Mouse (Mus musculus) heart, embryonic 14.5 days (tissue): Measurements from ENCODE around the gene Panx3. TPM values are rescaled to one million over a fixed set of nuclear protein-coding genes. Genes with fewer than 3 reads are reported as not detected.

Experiments
- ATAC-seq: fragments of 200-750 bp; cut with Nextera tagmentation; 2 replicates; pipeline ENCODE4 v1.8.0; 2017; ENCODE audit warnings: low read depth, moderate TSS enrichment; ENCODE audit not compliant: insufficient number of reproducible peaks, insufficient read depth, low FRiP score
- H3K27ac ChIP-seq, 2 experiments: fragments of 200-500 bp in 1 of 2; fragments of 300-500 bp in 1 of 2; sonication (generic) in 1 of 2; replicated peaks in 1 of 2; 2 replicates each; pipeline ENCODE4 v1.5.1; 2012 to 2014; ENCODE audit warnings: low read depth in 2 of 2, low read length in 2 of 2, control low read depth in 1 of 2, mild to moderate bottlenecking in 1 of 2, mixed read lengths in 1 of 2; ENCODE audit not compliant: control insufficient read depth in 1 of 2, insufficient read depth in 1 of 2
- H3K27me3 ChIP-seq: fragments of 300-500 bp; sonication (generic); 2 replicates; pipeline ENCODE4 v1.6.1; 2014; ENCODE audit warnings: mild to moderate bottlenecking, low read length, control low read depth; ENCODE audit not compliant: control insufficient read depth, insufficient read depth
- H3K36me3 ChIP-seq: fragments of 300-500 bp; sonication (generic); 2 replicates; pipeline ENCODE4 v1.6.1; 2014; ENCODE audit warnings: mild to moderate bottlenecking, control low read depth, low read length, mixed read lengths; ENCODE audit not compliant: control insufficient read depth, insufficient read depth
- H3K4me1 ChIP-seq, 2 experiments: fragments of 200-500 bp in 1 of 2; fragments of 300-500 bp in 1 of 2; sonication (generic) in 1 of 2; 2 replicates each; pipeline ENCODE4 v1.6.1; 2012 to 2014; ENCODE audit warnings: low read length in 2 of 2, control low read depth in 1 of 2, mixed read lengths in 1 of 2; ENCODE audit not compliant: control insufficient read depth in 2 of 2, insufficient read depth in 2 of 2
- H3K4me2 ChIP-seq: fragments of 300-500 bp; sonication (generic); 2 replicates; pipeline ENCODE4 v1.6.1; 2014; ENCODE audit warnings: mild to moderate bottlenecking, low read length
- H3K4me3 ChIP-seq, 2 experiments: fragments of 200-500 bp in 1 of 2; fragments of 300-500 bp in 1 of 2; sonication (generic) in 1 of 2; 2 replicates each; pipeline ENCODE4 v1.5.1; 2012 to 2014; ENCODE audit warnings: low read length in 2 of 2, mild to moderate bottlenecking in 2 of 2, control low read depth in 1 of 2, low read depth in 1 of 2, moderate library complexity in 1 of 2; ENCODE audit not compliant: control insufficient read depth in 1 of 2, insufficient read depth in 1 of 2
- H3K9ac ChIP-seq: fragments of 300-500 bp; sonication (generic); 2 replicates; pipeline ENCODE4 v1.6.1; 2014; ENCODE audit warnings: mild to moderate bottlenecking, low read length
- H3K9me3 ChIP-seq: fragments of 300-500 bp; sonication (generic); 2 replicates; pipeline ENCODE4 v1.6.1; 2016; ENCODE audit warnings: low read length, control low read depth; ENCODE audit not compliant: control insufficient read depth
- WGBS: fragments of 180-500 bp; shearing (Covaris S2); extraction: QIAGEN DNeasy Blood & Tissue Kit; methylation state at CpG from one replicate; pipeline ENCODE4 v1.1.7; 2014; 5-methylcytosine and 5-hydroxymethylcytosine counted together
- polyA plus RNA-seq: library from polyadenylated mRNA; unstranded; fragments of >200 nt; fragmentation: Nextera tagmentation; extraction: Ambion mirVana; gene quantifications from 2 replicates; pipeline ENCODE4 v1.2.1, GENCODE M21; 2014

Gene Panx3
- polyA plus RNA-seq, 1 experiment from 2014 or later = not detected

GRCm38 (mm10) chr9:37655961-37656360 lies 13.1 kb downstream of the Panx3 start:
- Histone ChIP-seq H3K9me3 (no peaks in the 10 kb centered on the region), H3K27me3 (no peaks in the 10 kb centered on the region), H3K36me3 (peaks cover 39% of the 10 kb centered on the region), H3K4me3 (peak overlapping the region in 1 of 2 experiments; percentile 83; a peak in 3 of 4 replicates), H3K4me1 (peaks cover 2 to 11% of the 10 kb centered on the region in 2 experiments), H3K9ac (peak overlapping the region; percentile 86), H3K4me2 (peak overlapping the region; percentile 92), H3K27ac (peak overlapping the region in 1 of 2 experiments; percentile 88; a peak in 1 of 4 replicates)
- WGBS = 45% methylated on average over 8 of the region's 8 CpGs
- no peak for ATAC-seq

DNA sequence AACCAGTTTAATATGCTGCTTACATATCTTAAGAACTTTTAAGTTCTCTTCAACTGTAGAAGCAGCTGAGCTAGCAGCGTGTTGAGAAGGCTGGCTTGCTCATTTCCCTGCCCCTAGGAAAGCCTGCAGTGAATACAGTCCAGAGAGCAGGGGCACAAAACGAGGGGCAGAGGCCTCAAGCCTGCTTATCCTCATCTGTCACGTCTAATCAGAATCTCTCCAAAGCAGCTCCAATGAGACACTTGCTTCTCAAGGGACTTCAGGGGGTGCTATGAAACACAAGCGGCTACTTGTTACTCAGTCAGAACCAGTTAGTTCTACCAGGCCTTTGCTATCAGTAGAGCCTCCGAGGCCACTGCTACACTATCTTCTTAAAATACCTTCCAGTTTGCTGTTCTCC lies 15.2 kb downstream of the Panx3 start:
- Histone ChIP-seq H3K36me3 (peaks cover 60% of the 10 kb centered on the region), H3K4me2 (no peak overlapping the region; the same call in 1 of the 2 replicates), H3K9ac (no peak overlapping the region; the same call in 1 of the 2 replicates), H3K9me3 (no peaks in the 10 kb centered on the region), H3K4me1 (peaks cover 2 to 11% of the 10 kb centered on the region in 2 experiments), H3K4me3 (no peak overlapping the region), H3K27me3 (no peaks in the 10 kb centered on the region), H3K27ac (peak overlapping the region; percentile 52 to 66)
- ATAC-seq = no peak
- WGBS = 26% methylated on average over 5 of the region's 5 CpGs

GRCm38 (mm10) chr9:37650639-37651038 lies 18.4 kb downstream of the Panx3 start:
- Histone ChIP-seq H3K4me2 (no peak overlapping the region), H3K9ac (no peak overlapping the region), H3K9me3 (no peaks in the 10 kb centered on the region), H3K36me3 (peaks cover 78% of the 10 kb centered on the region), H3K27ac (no peak overlapping the region), H3K27me3 (no peaks in the 10 kb centered on the region), H3K4me3 (no peak overlapping the region), H3K4me1 (peaks cover 2 to 5% of the 10 kb centered on the region in 2 experiments; a peak in 3 of 4 replicates)
- ATAC-seq = no peak
- WGBS = 90% methylated on average over 5 of the region's 5 CpGs

GRCm38 (mm10) chr9:37646246-37646645 lies 22.8 kb downstream of the Panx3 start:
- no peak for ATAC-seq
- Histone ChIP-seq H3K4me2 (no peak overlapping the region), H3K36me3 (peaks cover 42% of the 10 kb centered on the region), H3K4me1 (no peaks in the 10 kb centered on the region), H3K4me3 (no peak overlapping the region), H3K27me3 (no peaks in the 10 kb centered on the region), H3K9ac (no peak overlapping the region), H3K27ac (no peak overlapping the region), H3K9me3 (no peaks in the 10 kb centered on the region)
- WGBS = 65% methylated on average over 3 of the region's 3 CpGs

- H3K27me3 ChIP-seq = no peaks in the 10 kb centered on the region
- H3K4me3 ChIP-seq = no peak overlapping the region
- no peak overlapping the region for H3K9ac ChIP-seq
- no peaks in the 10 kb centered on the region for H3K4me1 ChIP-seq
- H3K9me3 ChIP-seq = no peaks in the 10 kb centered on the region
- ATAC-seq = no peak
- no peaks in the 10 kb centered on the region for H3K36me3 ChIP-seq
- H3K4me2 ChIP-seq = no peak overlapping the region
- WGBS = 75% methylated on average over 3 of the region's 3 CpGs
- no peak overlapping the region for H3K27ac ChIP-seq
Observed at GRCm38 (mm10) chr9:37638721-37639120, 30.3 kb downstream of the Panx3 start.

- WGBS = 39% methylated on average over 6 of the region's 6 CpGs
- no peak overlapping the region for H3K27ac ChIP-seq
Observed at GRCm38 (mm10) chr9:37636800-37637542, 32.1 kb downstream of the Panx3 start.

GRCm38 (mm10) chr9:37636335-37636734 lies 32.7 kb downstream of the Panx3 start:
- H3K9ac ChIP-seq = no peak overlapping the region
- H3K9me3 ChIP-seq = no peaks in the 10 kb centered on the region
- 18% methylated on average over 7 of the region's 7 CpGs for WGBS
- no peak overlapping the region for H3K4me2 ChIP-seq
- H3K27me3 ChIP-seq = no peaks in the 10 kb centered on the region
- H3K27ac ChIP-seq = no peak overlapping the region
- ATAC-seq = no peak
- no peaks in the 10 kb centered on the region for H3K36me3 ChIP-seq
- H3K4me3 ChIP-seq = no peak overlapping the region
- no peaks in the 10 kb centered on the region for H3K4me1 ChIP-seq

More at GRCm38 (mm10) chr9:37636800-37637542, 32.1 kb downstream of the Panx3 start:
- Histone ChIP-seq H3K4me2 (no peak overlapping the region), H3K9ac (no peak overlapping the region), H3K36me3 (no peaks in the 10 kb centered on the region), H3K9me3 (no peaks in the 10 kb centered on the region), H3K4me3 (no peak overlapping the region), H3K4me1 (no peaks in the 10 kb centered on the region), H3K27me3 (no peaks in the 10 kb centered on the region)
- ATAC-seq = no peak
